Mouse (Mus musculus): ENCODE results near the gene Osr1.

Osr1 gene

GRCm38 (mm10) chr12:9569971-9570370 lies at the start of gene Osr1:
Gene Osr1 (plus strand): TSS chr12:9570116.
- no peak for TF ChIP-seq GATA4 (IDR thresholded peaks at IDR 0.05; ENCODE audit: insufficient replicate concordance, low read length)

GRCm38 (mm10) chr12:9550328-9550727 lies 19.6 kb upstream of the Osr1 start:
- TF ChIP-seq GATA4 (IDR thresholded peaks at IDR 0.05; ENCODE audit: insufficient replicate concordance, low read length), result no peak

- no peak for TF ChIP-seq GATA4 (IDR thresholded peaks at IDR 0.05; ENCODE audit: insufficient replicate concordance, low read length)
Observed at GRCm38 (mm10) chr12:9564956-9565355, 5.0 kb upstream of the Osr1 start.

GRCm38 (mm10) chr12:9570496-9570995 lies 630 bp downstream of the Osr1 start:
- no peak for TF ChIP-seq GATA4 (IDR thresholded peaks at IDR 0.05; ENCODE audit: insufficient replicate concordance, low read length)

- no peak for TF ChIP-seq GATA4 (IDR thresholded peaks at IDR 0.05; ENCODE audit: insufficient replicate concordance, low read length)
Observed at GRCm38 (mm10) chr12:9571276-9571940, 1.5 kb downstream of the Osr1 start.

GRCm38 (mm10) chr12:9572022-9572421 lies 2.1 kb downstream of the Osr1 start:
- no peak for TF ChIP-seq GATA4 (IDR thresholded peaks at IDR 0.05; ENCODE audit: insufficient replicate concordance, low read length)

GRCm38 (mm10) chr12:9573682-9574081 lies 3.8 kb downstream of the Osr1 start:
- TF ChIP-seq GATA4 (IDR thresholded peaks at IDR 0.05; ENCODE audit: insufficient replicate concordance, low read length), result no peak

- TF ChIP-seq GATA4 (IDR thresholded peaks at IDR 0.05; ENCODE audit: insufficient replicate concordance, low read length), result no peak
Observed at GRCm38 (mm10) chr12:9574244-9574871, 4.4 kb downstream of the Osr1 start.

- no peak for TF ChIP-seq GATA4 (IDR thresholded peaks at IDR 0.05; ENCODE audit: insufficient replicate concordance, low read length)
Observed at GRCm38 (mm10) chr12:9575158-9576042, 5.5 kb downstream of the Osr1 start.

- TF ChIP-seq GATA4 (IDR thresholded peaks at IDR 0.05; ENCODE audit: insufficient replicate concordance, low read length), result no peak
Observed at GRCm38 (mm10) chr12:9576043-9576538, 6.2 kb downstream of the Osr1 start.

- no peak for TF ChIP-seq GATA4 (IDR thresholded peaks at IDR 0.05; ENCODE audit: insufficient replicate concordance, low read length)
Observed at GRCm38 (mm10) chr12:9577610-9578009, 7.7 kb downstream of the Osr1 start.

- TF ChIP-seq GATA4 (IDR thresholded peaks at IDR 0.05; ENCODE audit: insufficient replicate concordance, low read length), result no peak
Observed at GRCm38 (mm10) chr12:9578591-9578990, 8.7 kb downstream of the Osr1 start.

GRCm38 (mm10) chr12:9579301-9580030 lies 9.6 kb downstream of the Osr1 start:
- TF ChIP-seq GATA4 (IDR thresholded peaks at IDR 0.05; ENCODE audit: insufficient replicate concordance, low read length), result no peak

GRCm38 (mm10) chr12:9580041-9580905 lies 10.4 kb downstream of the Osr1 start:
- no peak for TF ChIP-seq GATA4 (IDR thresholded peaks at IDR 0.05; ENCODE audit: insufficient replicate concordance, low read length)
